Mouse (Mus musculus) forebrain, embryonic 15.5 days (tissue): Measurements from ENCODE around the gene Cnn2. TPM values are rescaled to one million over a fixed set of nuclear protein-coding genes. Genes with fewer than 3 reads are reported as not detected.

Experiments
- ATAC-seq: fragments of 200-750 bp; cut with Nextera tagmentation; replicated peaks from 2 replicates; pipeline ENCODE4 v1.8.0; 2017; ENCODE audit warnings: mild to moderate bottlenecking, moderate TSS enrichment, moderate library complexity
- H3K27ac ChIP-seq: fragments of 300-500 bp; sonication (generic); replicated peaks from 2 replicates; pipeline ENCODE4 v1.5.1; 2015; ENCODE audit warnings: mild to moderate bottlenecking, inconsistent platforms
- H3K27me3 ChIP-seq: fragments of 300-500 bp; sonication (generic); 2 replicates; pipeline ENCODE4 v1.6.1; 2015; ENCODE audit warnings: inconsistent platforms
- H3K36me3 ChIP-seq: fragments of 300-500 bp; sonication (generic); 2 replicates; pipeline ENCODE4 v1.6.1; 2015; ENCODE audit warnings: mild to moderate bottlenecking, inconsistent platforms
- H3K4me1 ChIP-seq: fragments of 300-500 bp; sonication (generic); 2 replicates; pipeline ENCODE4 v1.6.1; 2015; ENCODE audit warnings: inconsistent platforms
- H3K4me2 ChIP-seq: fragments of 300-500 bp; sonication (generic); replicated peaks from 2 replicates; pipeline ENCODE4 v1.6.1; 2015; ENCODE audit warnings: mild to moderate bottlenecking, inconsistent platforms
- H3K4me3 ChIP-seq: fragments of 300-500 bp; sonication (generic); 2 replicates; pipeline ENCODE4 v1.5.1; 2015; ENCODE audit warnings: mild to moderate bottlenecking, inconsistent platforms
- H3K9ac ChIP-seq: fragments of 300-500 bp; sonication (generic); replicated peaks from 2 replicates; pipeline ENCODE4 v1.6.1; 2015; ENCODE audit warnings: mild to moderate bottlenecking, inconsistent platforms
- H3K9me3 ChIP-seq: fragments of 300-500 bp; sonication (generic); 2 replicates; pipeline ENCODE4 v1.6.1; 2016; ENCODE audit warnings: inconsistent platforms
- WGBS: fragments of 180-500 bp; shearing (Covaris S2); methylation state at CpG from one replicate; pipeline ENCODE4 v1.1.7; 2015; ENCODE audit warnings: mixed read lengths; 5-methylcytosine and 5-hydroxymethylcytosine counted together
- polyA plus RNA-seq: library from polyadenylated mRNA; unstranded; fragments of >200 nt; fragmentation: Nextera tagmentation; extraction: Ambion mirVana; gene quantifications from 2 replicates; pipeline ENCODE4 v1.2.1, GENCODE M21; 2015

Cnn2 gene
- polyA plus RNA-seq, 1 experiment from 2014 or later = 29.1 TPM

DNA sequence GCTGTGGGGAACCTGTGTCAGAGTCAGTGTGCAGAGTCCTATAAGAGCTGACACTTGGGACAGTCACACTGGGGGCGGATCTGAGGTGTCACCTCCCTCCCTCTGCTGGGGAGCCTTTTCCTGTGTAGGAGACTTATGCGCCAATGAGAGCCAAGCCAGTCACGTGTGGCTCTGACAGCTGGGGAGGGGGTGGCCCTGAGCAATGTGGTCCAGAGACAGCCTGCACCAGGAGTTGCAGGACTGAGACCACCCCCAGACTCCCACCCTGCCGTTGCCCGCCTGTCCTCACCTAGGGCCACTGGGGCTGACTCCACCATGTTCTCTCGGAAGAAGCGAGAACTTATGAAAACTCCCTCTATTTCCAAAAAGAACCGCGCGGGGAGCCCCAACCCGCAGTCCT, 28.1 kb downstream of the Cnn2 start, which contains the start of gene Arhgap45:
TSS of gene Arhgap45 (plus strand) at position 143 of the 400 bp plus-strand sequence.
- Histone ChIP-seq H3K4me3 (no peak within 1 kb of the TSS), H3K36me3 (no peaks in the 10 kb centered on the region), H3K9me3 (0 out of 2 replicates have a peak, but pooled peaks cover 2% of the 10 kb centered on the region), H3K4me1 (no peaks in the 10 kb centered on the region), H3K9ac (no peak within 1 kb of the TSS), H3K27ac (no peak within 1 kb of the TSS), H3K4me2 (no peak within 1 kb of the TSS), H3K27me3 (peaks cover 69% of the 10 kb centered on the region)
- no peak for ATAC-seq
- 68% methylated on average over 11 of the region's 11 CpGs for WGBS

- Histone ChIP-seq H3K27ac (no peak overlapping the region), H3K27me3 (peaks cover 65% of the 10 kb centered on the region), H3K4me3 (no peak overlapping the region), H3K36me3 (no peaks in the 10 kb centered on the region), H3K9ac (no peak overlapping the region), H3K4me1 (no peaks in the 10 kb centered on the region), H3K9me3 (no peaks in the 10 kb centered on the region), H3K4me2 (no peak overlapping the region)
- no peak for ATAC-seq
- 88% methylated on average over 10 of the region's 10 CpGs for WGBS
These were observed 28.5 kb downstream of the Cnn2 start for GRCm38 (mm10) chr10:80016931-80017330.

GRCm38 (mm10) chr10:80017361-80017760, 29.0 kb downstream of the Cnn2 start:
- Histone ChIP-seq H3K27ac (no peak overlapping the region), H3K4me1 (no peaks in the 10 kb centered on the region), H3K9me3 (no peaks in the 10 kb centered on the region), H3K9ac (no peak overlapping the region), H3K36me3 (no peaks in the 10 kb centered on the region), H3K4me2 (no peak overlapping the region), H3K4me3 (no peak overlapping the region), H3K27me3 (peaks cover 62% of the 10 kb centered on the region)
- WGBS = 87% methylated on average over 3 of the region's 3 CpGs
- no peak for ATAC-seq

DNA sequence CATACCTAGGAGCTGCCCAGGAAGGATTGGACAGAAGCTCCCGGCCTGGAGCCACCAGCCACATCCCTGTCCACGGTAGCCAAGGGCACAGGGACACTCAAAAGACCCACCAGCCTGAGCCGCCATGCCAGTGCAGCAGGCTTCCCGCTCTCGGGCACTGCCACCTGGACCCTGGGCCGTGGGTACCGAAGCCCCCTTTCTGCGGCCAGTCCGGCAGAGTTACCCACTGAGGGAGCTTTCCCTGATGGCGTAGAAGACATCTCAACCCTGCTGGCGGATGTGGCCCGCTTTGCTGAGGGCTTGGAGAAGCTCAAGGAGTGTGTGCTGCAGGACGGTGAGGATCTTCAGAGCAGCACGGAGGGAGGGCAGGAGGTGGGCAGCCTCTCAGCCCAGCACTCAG, 29.4 kb downstream of the Cnn2 start:
- H3K9me3 ChIP-seq = no peaks in the 10 kb centered on the region
- H3K4me1 ChIP-seq = no peaks in the 10 kb centered on the region
- H3K27ac ChIP-seq = no peak overlapping the region
- H3K27me3 ChIP-seq = peaks cover 59% of the 10 kb centered on the region
- no peak overlapping the region for H3K4me3 ChIP-seq
- ATAC-seq = no peak
- H3K4me2 ChIP-seq = no peak overlapping the region
- no peak overlapping the region for H3K9ac ChIP-seq
- no peaks in the 10 kb centered on the region for H3K36me3 ChIP-seq
- 83% methylated on average over 14 of the region's 14 CpGs for WGBS

DNA sequence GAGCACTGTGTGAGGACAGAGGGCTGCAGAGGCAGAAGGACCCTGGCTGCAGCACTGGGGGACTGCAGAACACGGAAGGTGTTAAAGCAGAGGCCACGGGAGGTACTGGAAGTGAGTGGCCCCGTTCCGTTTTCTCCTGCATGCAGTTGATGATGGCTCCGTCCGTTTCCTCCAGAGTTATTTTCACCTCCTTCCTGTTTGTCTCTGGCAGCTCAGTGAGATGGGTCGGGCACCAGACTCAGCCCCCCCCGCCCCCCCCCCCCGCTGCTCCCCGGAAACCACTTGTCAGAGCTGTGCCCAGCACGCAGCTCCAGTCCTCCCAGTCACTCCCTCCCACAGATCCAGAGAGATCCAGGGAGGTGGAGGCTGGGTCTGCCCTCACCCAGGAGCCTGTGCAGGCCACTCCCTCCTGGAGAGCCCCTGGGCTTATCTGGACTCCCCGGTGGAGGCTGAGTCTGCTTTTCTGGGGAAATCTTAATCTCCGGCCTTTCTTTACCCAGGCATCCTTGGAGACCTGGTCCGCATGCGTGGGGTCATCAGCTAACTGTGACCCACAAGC, 30.4 kb downstream of the Cnn2 start:
- 8% methylated on average over 14 of the region's 15 CpGs for WGBS
- no peak for ATAC-seq

GRCm38 (mm10) chr10:80019471-80020131, 31.2 kb downstream of the Cnn2 start:
- Histone ChIP-seq H3K4me1 (no peaks in the 10 kb centered on the region), H3K9ac (0 out of 2 replicates have a peak overlapping the region, but pooled peaks have one; percentile 15), H3K27me3 (peaks cover 41% of the 10 kb centered on the region), H3K27ac (no peak overlapping the region), H3K36me3 (no peaks in the 10 kb centered on the region), H3K4me2 (0 out of 2 replicates have a peak overlapping the region, but pooled peaks have one; percentile 5), H3K4me3 (no peak overlapping the region), H3K9me3 (no peaks in the 10 kb centered on the region)
- 6% methylated on average over 20 of the region's 20 CpGs for WGBS
- 0 out of 2 replicates have a peak, but pooled peaks have one; percentile 26 for ATAC-seq

More for the DNA sequence above, 30.4 kb downstream of the Cnn2 start:
- peaks cover 48% of the 10 kb centered on the region for H3K27me3 ChIP-seq
- no peak overlapping the region for H3K4me2 ChIP-seq
- no peak overlapping the region for H3K4me3 ChIP-seq
- no peak overlapping the region for H3K27ac ChIP-seq
- H3K36me3 ChIP-seq = no peaks in the 10 kb centered on the region
- H3K9me3 ChIP-seq = no peaks in the 10 kb centered on the region
- no peak overlapping the region for H3K9ac ChIP-seq
- no peaks in the 10 kb centered on the region for H3K4me1 ChIP-seq

GRCm38 (mm10) chr10:80020191-80020590, 31.8 kb downstream of the Cnn2 start:
- Histone ChIP-seq H3K4me2 (no peak overlapping the region), H3K4me3 (no peak overlapping the region), H3K9ac (no peak overlapping the region), H3K9me3 (no peaks in the 10 kb centered on the region), H3K27me3 (peaks cover 35% of the 10 kb centered on the region; the same call in 1 of the 2 replicates), H3K36me3 (no peaks in the 10 kb centered on the region), H3K4me1 (no peaks in the 10 kb centered on the region), H3K27ac (no peak overlapping the region)
- no peak for ATAC-seq
- WGBS = 19% methylated on average over 11 of the region's 11 CpGs

DNA sequence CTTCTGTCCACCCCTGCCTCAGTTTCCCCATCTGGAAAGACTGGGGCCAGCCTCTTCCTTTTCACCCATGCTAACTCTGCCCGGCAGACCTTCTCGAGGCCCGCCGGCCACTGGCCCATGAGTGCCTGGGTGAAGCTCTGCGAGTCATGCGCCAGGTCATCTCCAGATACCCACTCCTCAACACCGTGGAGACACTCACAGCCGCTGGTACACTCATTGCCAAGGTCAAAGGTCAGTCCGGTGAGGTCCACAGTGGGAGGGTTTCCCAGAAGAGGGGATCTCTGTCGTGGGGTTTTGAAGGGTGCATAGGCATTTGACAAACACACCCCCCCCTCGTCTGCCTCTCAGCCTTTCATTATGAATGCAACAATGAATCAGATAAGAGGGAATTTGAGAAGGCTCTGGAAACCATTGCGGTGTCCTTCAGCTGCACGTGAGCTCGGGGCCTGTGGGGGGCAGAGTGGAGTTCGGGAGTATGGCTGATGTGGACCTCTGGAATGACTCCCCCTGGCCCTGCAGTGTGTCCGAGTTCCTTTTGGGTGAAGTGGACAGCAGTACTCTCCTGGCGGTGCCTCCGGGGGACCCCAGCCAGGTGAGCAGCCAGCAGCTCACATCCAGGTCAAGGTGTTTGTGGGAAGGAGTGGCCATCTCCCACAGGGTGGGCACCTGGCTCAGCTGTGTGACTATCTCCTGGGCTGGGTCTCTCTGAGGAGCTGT, 32.4 kb downstream of the Cnn2 start:
- H3K4me1 ChIP-seq = no peaks in the 10 kb centered on the region
- no peaks in the 10 kb centered on the region for H3K9me3 ChIP-seq
- H3K4me2 ChIP-seq = no peak overlapping the region
- H3K4me3 ChIP-seq = no peak overlapping the region
- no peak overlapping the region for H3K27ac ChIP-seq
- no peak for ATAC-seq
- 81% methylated on average over 18 of the region's 18 CpGs for WGBS
- no peaks in the 10 kb centered on the region for H3K36me3 ChIP-seq
- H3K9ac ChIP-seq = no peak overlapping the region
- peaks cover 30% of the 10 kb centered on the region; the same call in 1 of the 2 replicates for H3K27me3 ChIP-seq

- Histone ChIP-seq H3K36me3 (no peaks in the 10 kb centered on the region), H3K27me3 (peaks cover 26% of the 10 kb centered on the region; the same call in 1 of the 2 replicates), H3K4me1 (no peaks in the 10 kb centered on the region), H3K4me3 (no peak overlapping the region), H3K9ac (no peak overlapping the region), H3K4me2 (no peak overlapping the region), H3K27ac (no peak overlapping the region), H3K9me3 (no peaks in the 10 kb centered on the region)
- 95% methylated on average over 13 of the region's 13 CpGs for WGBS
- no peak for ATAC-seq
These were observed 32.9 kb downstream of the Cnn2 start for GRCm38 (mm10) chr10:80021320-80021641.

DNA sequence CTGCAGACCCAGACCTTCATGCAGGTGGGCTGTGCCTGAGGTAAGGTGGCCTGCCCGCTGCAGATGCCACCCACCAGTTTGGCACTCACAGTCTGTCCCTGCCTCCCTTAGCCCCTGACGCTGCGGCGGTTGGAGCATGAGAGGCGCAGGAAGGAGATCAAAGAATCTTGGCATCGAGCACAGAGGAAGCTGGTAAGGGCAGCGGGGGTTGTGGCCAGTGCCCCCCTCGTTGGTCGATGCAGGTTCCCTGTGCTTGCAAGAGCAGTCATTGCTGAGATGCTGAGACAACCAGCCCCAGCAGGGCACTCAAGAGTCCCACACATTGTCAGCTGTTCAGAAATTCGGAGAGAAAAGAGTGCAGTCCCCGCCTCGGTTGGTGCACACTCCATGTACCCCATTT, 33.8 kb downstream of the Cnn2 start:
- 85% methylated on average over 12 of the region's 12 CpGs for WGBS
- H3K9ac ChIP-seq = no peak overlapping the region
- H3K4me3 ChIP-seq = no peak overlapping the region
- peaks cover 23% of the 10 kb centered on the region; the same call in 1 of the 2 replicates for H3K27me3 ChIP-seq
- H3K9me3 ChIP-seq = no peaks in the 10 kb centered on the region
- no peak for ATAC-seq
- H3K27ac ChIP-seq = no peak overlapping the region
- H3K4me2 ChIP-seq = no peak overlapping the region
- no peaks in the 10 kb centered on the region for H3K36me3 ChIP-seq
- no peaks in the 10 kb centered on the region for H3K4me1 ChIP-seq

GRCm38 (mm10) chr10:80022806-80023205, 34.4 kb downstream of the Cnn2 start:
- Histone ChIP-seq H3K36me3 (no peaks in the 10 kb centered on the region), H3K9ac (no peak overlapping the region), H3K9me3 (no peaks in the 10 kb centered on the region), H3K27ac (no peak overlapping the region), H3K27me3 (peaks cover 18% of the 10 kb centered on the region; the same call in 1 of the 2 replicates), H3K4me3 (no peak overlapping the region), H3K4me2 (no peak overlapping the region), H3K4me1 (no peaks in the 10 kb centered on the region)
- 91% methylated on average over 8 of the region's 8 CpGs for WGBS
- ATAC-seq = no peak

GRCm38 (mm10) chr10:80023758-80024157, 35.4 kb downstream of the Cnn2 start:
- H3K27ac ChIP-seq = no peak overlapping the region
- H3K4me3 ChIP-seq = no peak overlapping the region
- no peak for ATAC-seq
- no peak overlapping the region for H3K4me2 ChIP-seq
- no peak overlapping the region for H3K9ac ChIP-seq
- no peaks in the 10 kb centered on the region for H3K36me3 ChIP-seq
- 86% methylated on average over 5 of the region's 5 CpGs for WGBS
- H3K9me3 ChIP-seq = no peaks in the 10 kb centered on the region
- H3K27me3 ChIP-seq = peaks cover 15% of the 10 kb centered on the region; the same call in 1 of the 2 replicates
- no peaks in the 10 kb centered on the region for H3K4me1 ChIP-seq
